Mouse (Mus musculus): Measurements from ENCODE around the gene Spata45.
"Not testable (repeated sequence)": the region's sequence is repeated elsewhere in the genome, so short reads cannot be mapped to it uniquely, and the experiment has no call there.

GRCm38 (mm10) chr1:191023806-191024205 is 12.6 kb upstream of the Spata45 start:
- not testable (repeated sequence) for TF ChIP-seq TAL1, GATA1 (IDR thresholded peaks at IDR 0.05; ENCODE audit: low read length)
